Mouse (Mus musculus): ENCODE measurements at regions not wholly inside any gene's neighbourhood (a gene's known extent, or its start where the extent isn't known, plus 50 kb on each side); places are given as distances from the start of the nearest gene placed in this dataset.

- DNase-seq (ENCODE audit: low spot score) (no peak), ATAC-seq (ENCODE audit: low read depth) (no peak)
- no peak overlapping the region for H3K9ac ChIP-seq (ENCODE audit: low read depth, low read length)
- H3K4me2 ChIP-seq (ENCODE audit: low read depth, low read length): no peak overlapping the region
- no peaks in the 10 kb centered on the region for H3K36me3 ChIP-seq (ENCODE audit: control insufficient read depth, insufficient read depth, low read length)
- no peak overlapping the region for H3K27ac ChIP-seq (replicated peaks; ENCODE audit: low read depth, low read length)
- H3K9me3 ChIP-seq (ENCODE audit: control insufficient read depth, low read length): no peaks in the 10 kb centered on the region
- H3K4me3 ChIP-seq (ENCODE audit: low read depth, low read length): no peak overlapping the region
- 63% methylated on average over 1 of the region's 1 CpGs for WGBS
- H3K4me1 ChIP-seq (ENCODE audit: control insufficient read depth, insufficient read depth, low read length): no peaks in the 10 kb centered on the region
- no peaks in the 10 kb centered on the region for H3K27me3 ChIP-seq (replicated peaks; ENCODE audit: control insufficient read depth, insufficient read depth, low read length)
Measured at GRCm38 (mm10) chr11:57432299-57432698, 86.1 kb downstream of the Fam114a2 start.

- Histone ChIP-seq H3K9me3 (ENCODE audit: control insufficient read depth, low read length) (no peaks in the 10 kb centered on the region), H3K27me3 (replicated peaks; ENCODE audit: control insufficient read depth, insufficient read depth, low read length) (no peaks in the 10 kb centered on the region), H3K4me1 (ENCODE audit: control insufficient read depth, insufficient read depth, low read length) (no peaks in the 10 kb centered on the region), H3K4me3 (ENCODE audit: low read depth, low read length) (no peak overlapping the region), H3K9ac (ENCODE audit: low read depth, low read length) (no peak overlapping the region), H3K36me3 (ENCODE audit: control insufficient read depth, insufficient read depth, low read length) (no peaks in the 10 kb centered on the region), H3K27ac (replicated peaks; ENCODE audit: low read depth, low read length) (no peak overlapping the region), H3K4me2 (ENCODE audit: low read depth, low read length) (no peak overlapping the region)
- DNase-seq (ENCODE audit: low spot score) (no peak), ATAC-seq (ENCODE audit: low read depth) (no peak)
Measured at GRCm38 (mm10) chr11:57431886-57432285, 86.5 kb downstream of the Fam114a2 start.

GRCm38 (mm10) chr11:57426046-57426805, 92.2 kb downstream of the Fam114a2 start:
- no peak overlapping the region for H3K9ac ChIP-seq (ENCODE audit: low read depth, low read length)

GRCm38 (mm10) chr11:57419416-57419815, 99.0 kb downstream of the Fam114a2 start:
- no peak for ATAC-seq (ENCODE audit: low read depth)
- 74% methylated on average over 6 of the region's 6 CpGs for WGBS

More at GRCm38 (mm10) chr11:57426046-57426805, 92.2 kb downstream of the Fam114a2 start:
- no peaks in the 10 kb centered on the region for H3K36me3 ChIP-seq (ENCODE audit: control insufficient read depth, insufficient read depth, low read length)
- no peaks in the 10 kb centered on the region for H3K9me3 ChIP-seq (ENCODE audit: control insufficient read depth, low read length)
- no peaks in the 10 kb centered on the region for H3K27me3 ChIP-seq (replicated peaks; ENCODE audit: control insufficient read depth, insufficient read depth, low read length)
- no peak for DNase-seq (ENCODE audit: low spot score)
- no peaks in the 10 kb centered on the region for H3K4me1 ChIP-seq (ENCODE audit: control insufficient read depth, insufficient read depth, low read length)
- H3K27ac ChIP-seq (replicated peaks; ENCODE audit: low read depth, low read length): no peak overlapping the region
- H3K4me2 ChIP-seq (ENCODE audit: low read depth, low read length): no peak overlapping the region
- 61% methylated on average over 12 of the region's 12 CpGs for WGBS
- no peak for ATAC-seq (ENCODE audit: low read depth)
- H3K4me3 ChIP-seq (ENCODE audit: low read depth, low read length): no peak overlapping the region

GRCm38 (mm10) chr11:57416011-57416410, 102.4 kb downstream of the Fam114a2 start:
- Histone ChIP-seq H3K4me2 (ENCODE audit: low read depth, low read length) (no peak overlapping the region), H3K4me1 (ENCODE audit: control insufficient read depth, insufficient read depth, low read length) (no peaks in the 10 kb centered on the region), H3K27me3 (replicated peaks; ENCODE audit: control insufficient read depth, insufficient read depth, low read length) (no peaks in the 10 kb centered on the region), H3K27ac (replicated peaks; ENCODE audit: low read depth, low read length) (no peak overlapping the region), H3K4me3 (ENCODE audit: low read depth, low read length) (no peak overlapping the region), H3K9me3 (ENCODE audit: control insufficient read depth, low read length) (0 out of 2 replicates have a peak, but pooled peaks cover 4% of the 10 kb centered on the region), H3K36me3 (ENCODE audit: control insufficient read depth, insufficient read depth, low read length) (no peaks in the 10 kb centered on the region), H3K9ac (ENCODE audit: low read depth, low read length) (no peak overlapping the region)
- WGBS: 86% methylated on average over 11 of the region's 11 CpGs
- no peak for ATAC-seq (ENCODE audit: low read depth)
- no peak for DNase-seq (ENCODE audit: low spot score)

More at GRCm38 (mm10) chr11:57419416-57419815, 99.0 kb downstream of the Fam114a2 start:
- H3K4me3 ChIP-seq (ENCODE audit: low read depth, low read length): no peak overlapping the region
- H3K27ac ChIP-seq (replicated peaks; ENCODE audit: low read depth, low read length): no peak overlapping the region
- H3K9me3 ChIP-seq (ENCODE audit: control insufficient read depth, low read length): 0 out of 2 replicates have a peak, but pooled peaks cover 4% of the 10 kb centered on the region
- no peak for DNase-seq (ENCODE audit: low spot score)
- H3K36me3 ChIP-seq (ENCODE audit: control insufficient read depth, insufficient read depth, low read length): no peaks in the 10 kb centered on the region
- no peaks in the 10 kb centered on the region for H3K27me3 ChIP-seq (replicated peaks; ENCODE audit: control insufficient read depth, insufficient read depth, low read length)
- H3K4me2 ChIP-seq (ENCODE audit: low read depth, low read length): no peak overlapping the region
- no peaks in the 10 kb centered on the region for H3K4me1 ChIP-seq (ENCODE audit: control insufficient read depth, insufficient read depth, low read length)
- no peak overlapping the region for H3K9ac ChIP-seq (ENCODE audit: low read depth, low read length)

- Histone ChIP-seq H3K9ac (ENCODE audit: low read depth, low read length) (no peak overlapping the region), H3K4me1 (ENCODE audit: control insufficient read depth, insufficient read depth, low read length) (no peaks in the 10 kb centered on the region), H3K9me3 (ENCODE audit: control insufficient read depth, low read length) (0 out of 2 replicates have a peak, but pooled peaks cover 4% of the 10 kb centered on the region), H3K27ac (replicated peaks; ENCODE audit: low read depth, low read length) (no peak overlapping the region), H3K4me2 (ENCODE audit: low read depth, low read length) (no peak overlapping the region), H3K4me3 (ENCODE audit: low read depth, low read length) (no peak overlapping the region), H3K27me3 (replicated peaks; ENCODE audit: control insufficient read depth, insufficient read depth, low read length) (no peaks in the 10 kb centered on the region), H3K36me3 (ENCODE audit: control insufficient read depth, insufficient read depth, low read length) (no peaks in the 10 kb centered on the region)
- 74% methylated on average over 5 of the region's 5 CpGs for WGBS
- DNase-seq (ENCODE audit: low spot score) (no peak), ATAC-seq (ENCODE audit: low read depth) (no peak)
Measured at GRCm38 (mm10) chr11:57415167-57415566, 103.2 kb downstream of the Fam114a2 start.

GRCm38 (mm10) chr11:57414697-57415096, 103.7 kb downstream of the Fam114a2 start:
- no peak overlapping the region for H3K4me2 ChIP-seq (ENCODE audit: low read depth, low read length)
- H3K27me3 ChIP-seq (replicated peaks; ENCODE audit: control insufficient read depth, insufficient read depth, low read length): no peaks in the 10 kb centered on the region
- H3K27ac ChIP-seq (replicated peaks; ENCODE audit: low read depth, low read length): no peak overlapping the region
- DNase-seq (ENCODE audit: low spot score) (peak; percentile 11), ATAC-seq (ENCODE audit: low read depth) (no peak)
- no peak overlapping the region for H3K9ac ChIP-seq (ENCODE audit: low read depth, low read length)
- H3K4me3 ChIP-seq (ENCODE audit: low read depth, low read length): no peak overlapping the region
- WGBS: 69% methylated on average over 7 of the region's 7 CpGs
- no peaks in the 10 kb centered on the region for H3K36me3 ChIP-seq (ENCODE audit: control insufficient read depth, insufficient read depth, low read length)
- no peaks in the 10 kb centered on the region for H3K4me1 ChIP-seq (ENCODE audit: control insufficient read depth, insufficient read depth, low read length)
- H3K9me3 ChIP-seq (ENCODE audit: control insufficient read depth, low read length): 0 out of 2 replicates have a peak, but pooled peaks cover 4% of the 10 kb centered on the region

GRCm38 (mm10) chr11:57413271-57413670, 105.1 kb downstream of the Fam114a2 start:
- ATAC-seq (ENCODE audit: low read depth) (no peak), DNase-seq (ENCODE audit: low spot score) (no peak)
- H3K27me3 ChIP-seq (replicated peaks; ENCODE audit: control insufficient read depth, insufficient read depth, low read length): no peaks in the 10 kb centered on the region
- no peak overlapping the region for H3K4me2 ChIP-seq (ENCODE audit: low read depth, low read length)
- no peaks in the 10 kb centered on the region for H3K36me3 ChIP-seq (ENCODE audit: control insufficient read depth, insufficient read depth, low read length)
- no peak overlapping the region for H3K4me3 ChIP-seq (ENCODE audit: low read depth, low read length)
- H3K4me1 ChIP-seq (ENCODE audit: control insufficient read depth, insufficient read depth, low read length): no peaks in the 10 kb centered on the region
- H3K9ac ChIP-seq (ENCODE audit: low read depth, low read length): no peak overlapping the region
- WGBS: 79% methylated on average over 4 of the region's 4 CpGs
- H3K9me3 ChIP-seq (ENCODE audit: control insufficient read depth, low read length): 0 out of 2 replicates have a peak, but pooled peaks cover 3% of the 10 kb centered on the region
- H3K27ac ChIP-seq (replicated peaks; ENCODE audit: low read depth, low read length): no peak overlapping the region

- DNase-seq (ENCODE audit: low spot score) (no peak), ATAC-seq (ENCODE audit: low read depth) (no peak)
- Histone ChIP-seq H3K9me3 (ENCODE audit: control insufficient read depth, low read length) (no peaks in the 10 kb centered on the region), H3K4me1 (ENCODE audit: control insufficient read depth, insufficient read depth, low read length) (no peaks in the 10 kb centered on the region), H3K27me3 (replicated peaks; ENCODE audit: control insufficient read depth, insufficient read depth, low read length) (no peaks in the 10 kb centered on the region), H3K27ac (replicated peaks; ENCODE audit: low read depth, low read length) (no peak overlapping the region), H3K36me3 (ENCODE audit: control insufficient read depth, insufficient read depth, low read length) (no peaks in the 10 kb centered on the region), H3K9ac (ENCODE audit: low read depth, low read length) (no peak overlapping the region), H3K4me2 (ENCODE audit: low read depth, low read length) (no peak overlapping the region), H3K4me3 (ENCODE audit: low read depth, low read length) (no peak overlapping the region)
- WGBS: 80% methylated on average over 4 of the region's 4 CpGs
Measured at GRCm38 (mm10) chr11:57412766-57413165, 105.7 kb downstream of the Fam114a2 start.

Measured in embryonic facial prominence, embryonic 14.5 days (tissue).